Mouse (Mus musculus) cerebellum, adult 9-11 months (tissue): ENCODE data around the gene Tmem168.

Source experiments
- DNase-seq: peaks from one replicate; pipeline ENCODE4 v3.0.0; 2022

The Tmem168 gene

GRCm38 (mm10) chr6:13607621-13608493, at the start of gene Tmem168:
Gene Tmem168, minus strand, starts transcription at chr6:13608100.
- DNase-seq: peak; percentile 93

GRCm38 (mm10) chr6:13654081-13654480, 46.2 kb upstream of the Tmem168 start:
- DNase-seq: no peak

- DNase-seq: no peak
These were observed 44.4 kb upstream of the Tmem168 start for GRCm38 (mm10) chr6:13652284-13652683.

- no peak for DNase-seq
These were observed 43.0 kb upstream of the Tmem168 start for GRCm38 (mm10) chr6:13650854-13651253.

- DNase-seq: no peak
These were observed 40.4 kb upstream of the Tmem168 start for GRCm38 (mm10) chr6:13648305-13648704.

GRCm38 (mm10) chr6:13636582-13636989, 28.7 kb upstream of the Tmem168 start:
- no peak for DNase-seq

GRCm38 (mm10) chr6:13632571-13632970, 24.7 kb upstream of the Tmem168 start:
- no peak for DNase-seq

- DNase-seq: no peak
These were observed 22.7 kb upstream of the Tmem168 start for GRCm38 (mm10) chr6:13630607-13631006.

GRCm38 (mm10) chr6:13619618-13620017, 11.7 kb upstream of the Tmem168 start:
- no peak for DNase-seq

GRCm38 (mm10) chr6:13617110-13617509, 9.2 kb upstream of the Tmem168 start:
- DNase-seq: no peak

- DNase-seq: no peak
These were observed 6.7 kb upstream of the Tmem168 start for GRCm38 (mm10) chr6:13614568-13614967.

GRCm38 (mm10) chr6:13613671-13614070, 5.8 kb upstream of the Tmem168 start:
- DNase-seq: no peak

- DNase-seq: no peak
These were observed 3.0 kb upstream of the Tmem168 start for GRCm38 (mm10) chr6:13610869-13611268.

- no peak for DNase-seq
These were observed 1.6 kb upstream of the Tmem168 start for GRCm38 (mm10) chr6:13609353-13610140.

- no peak for DNase-seq
These were observed 829 bp downstream of the Tmem168 start for GRCm38 (mm10) chr6:13606921-13607620.

GRCm38 (mm10) chr6:13606394-13606793, 1.5 kb downstream of the Tmem168 start:
- no peak for DNase-seq

GRCm38 (mm10) chr6:13603134-13603533, 4.8 kb downstream of the Tmem168 start:
- no peak for DNase-seq

GRCm38 (mm10) chr6:13601587-13601986, 6.3 kb downstream of the Tmem168 start:
- peak; percentile 23 for DNase-seq

- DNase-seq: no peak
These were observed 9.5 kb downstream of the Tmem168 start for GRCm38 (mm10) chr6:13598239-13598923.

GRCm38 (mm10) chr6:13592729-13593345, 15.1 kb downstream of the Tmem168 start:
- DNase-seq: no peak

GRCm38 (mm10) chr6:13586560-13586959, 21.3 kb downstream of the Tmem168 start:
- no peak for DNase-seq

GRCm38 (mm10) chr6:13586154-13586553, 21.7 kb downstream of the Tmem168 start:
- DNase-seq: no peak
